Mouse (Mus musculus) ES-E14 (cell line): ENCODE data around the gene 4932438A13Rik. TPM values are rescaled to one million over a fixed set of nuclear protein-coding genes. Genes with fewer than 3 reads are reported as not detected.
A peak's percentile ranks its signal among the peaks of the same experiment; 100 is the strongest.

ENCODE experiments used
- DNase-seq: peaks from one replicate; pipeline ENCODE4 v3.0.0-alpha.2; 2013; ENCODE audit warnings: low read depth, low spot score
- H3K27ac ChIP-seq: 2 replicates; pipeline ENCODE4 v1.5.1; 2012; ENCODE audit warnings: low read depth, mild to moderate bottlenecking, low read length, moderate library complexity, mixed read lengths; ENCODE audit not compliant: poor library complexity, insufficient read depth, severe bottlenecking
- H3K36me3 ChIP-seq: 2 replicates; pipeline ENCODE4 v1.6.1; 2012; ENCODE audit warnings: mild to moderate bottlenecking, low read length, moderate library complexity, mixed read lengths; ENCODE audit not compliant: control insufficient read depth, poor library complexity, insufficient read depth, severe bottlenecking
- H3K4me1 ChIP-seq, 2 experiments: fragments of 150-350 bp in 1 of 2; sonication (generic) in 1 of 2; 2 replicates each; pipeline ENCODE4 v1.6.1; 2012; ENCODE audit warnings: low read length in 2 of 2, mild to moderate bottlenecking in 1 of 2, mixed read lengths in 1 of 2; ENCODE audit not compliant: control insufficient read depth in 2 of 2, insufficient read depth in 2 of 2, poor library complexity in 1 of 2
- H3K4me3 ChIP-seq, 2 experiments: fragments of 150-350 bp in 1 of 2; sonication (generic) in 1 of 2; 2 replicates each; pipeline ENCODE4 v1.5.1; 2012; ENCODE audit warnings: low read length in 2 of 2, low read depth in 1 of 2, mild to moderate bottlenecking in 1 of 2, mixed read lengths in 1 of 2; ENCODE audit not compliant: insufficient read depth in 1 of 2, poor library complexity in 1 of 2, severe bottlenecking in 1 of 2
- H3K9ac ChIP-seq: 2 replicates; pipeline ENCODE4 v1.6.1; 2012; ENCODE audit warnings: low read depth, mild to moderate bottlenecking, low read length, mixed read lengths; ENCODE audit not compliant: poor library complexity, insufficient read depth, severe bottlenecking
- H3K9me3 ChIP-seq: fragments of 150-350 bp; sonication (generic); 2 replicates; pipeline ENCODE4 v1.6.1; 2012; ENCODE audit warnings: low read depth, mild to moderate bottlenecking, low read length; ENCODE audit not compliant: control insufficient read depth, insufficient read depth
- CHD2 ChIP-seq: IDR thresholded peaks from 2 replicates; pipeline ENCODE4 v1.6.1; 2014; ENCODE audit warnings: mild to moderate bottlenecking, low read depth, low read length, inconsistent platforms
- HCFC1 ChIP-seq: IDR thresholded peaks from 2 replicates; pipeline ENCODE4 v1.6.1; 2012; ENCODE audit warnings: low read length, inconsistent platforms, borderline replicate concordance; ENCODE audit not compliant: insufficient read depth
- MAFK ChIP-seq: IDR thresholded peaks from 2 replicates; pipeline ENCODE4 v1.6.1; 2014; ENCODE audit warnings: mild to moderate bottlenecking, low read depth, low read length, inconsistent platforms; ENCODE audit not compliant: insufficient read depth
- ZC3H11A ChIP-seq: IDR thresholded peaks from 2 replicates; pipeline ENCODE4 v1.6.1; 2012; ENCODE audit warnings: low read depth, mild to moderate bottlenecking, inconsistent platforms, low read length, borderline replicate concordance
- ZNF384 ChIP-seq: IDR thresholded peaks from 2 replicates; pipeline ENCODE4 v1.6.1; 2012; ENCODE audit warnings: low read depth, low read length, inconsistent platforms
- in situ Hi-C, 2 experiments: fragments of 600-800 bp; cut with MboI; formaldehyde crosslinking; loops; one replicate each; pipeline ENCODE4 v1.15.1; 2025; ENCODE audit warnings: low sequenced_read_pairs in 2 of 2, inconsistent platforms in 1 of 2; ENCODE audit not compliant: unreplicated experiment in 2 of 2
- total RNA-seq: library from RNA; depleted of rRNA; stranded (reverse); fragments of 300-350 nt; gene quantifications from 2 replicates; pipeline ENCODE4 v1.2.3, GENCODE M21; 2012; rRNA removed

The 4932438A13Rik gene
- 40.4 and 46.4 TPM in 2 replicates for total RNA-seq

DNA sequence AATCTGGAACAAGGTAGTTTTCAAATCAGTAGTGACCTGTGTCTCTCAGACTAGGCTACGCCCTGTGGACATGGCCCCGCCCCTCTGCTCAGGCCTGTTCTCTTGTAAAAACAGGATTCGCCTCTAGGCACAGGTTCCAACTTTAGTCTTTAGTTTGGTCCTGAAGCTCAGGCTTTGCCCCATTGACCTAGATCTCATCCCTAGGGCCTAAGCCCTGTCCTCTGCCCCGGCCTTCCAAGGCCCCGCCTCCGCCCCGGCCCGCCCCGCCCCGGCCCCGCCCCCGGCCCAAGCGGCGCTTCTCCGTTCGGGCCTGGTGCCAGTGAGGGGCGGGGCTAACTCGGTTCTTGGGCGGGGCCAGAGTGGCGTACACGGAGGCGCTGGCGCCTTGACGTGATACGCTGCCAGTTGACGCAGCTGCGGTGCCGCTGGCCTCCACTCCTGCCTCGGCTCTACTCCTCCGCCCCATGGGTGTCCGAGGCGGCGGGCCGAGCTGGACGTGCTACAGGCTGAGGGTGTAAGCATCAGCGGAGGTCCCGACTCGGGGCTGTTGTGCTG is at the start of gene 4932438A13Rik:
TSS of gene 4932438A13Rik (plus strand) at position 384 of the 555 bp plus-strand sequence.
- Histone ChIP-seq H3K4me3 (peak within 1 kb of the TSS; percentile 83 to 94), H3K36me3 (no peaks in the 10 kb centered on the region; the same call in 1 of the 2 replicates), H3K27ac (peak within 1 kb of the TSS; percentile 51; the same call in 1 of the 2 replicates), H3K9me3 (no peaks in the 10 kb centered on the region), H3K4me1 (no peaks in the 10 kb centered on the region), H3K9ac (peak within 1 kb of the TSS; percentile 86)
- in situ Hi-C loops, result no loop called here
- peak; percentile 77 for DNase-seq
- TF ChIP-seq MAFK (no peak), ZNF384 (no peak), ZC3H11A (no peak), HCFC1 (no peak), CHD2 (no peak)

DNA sequence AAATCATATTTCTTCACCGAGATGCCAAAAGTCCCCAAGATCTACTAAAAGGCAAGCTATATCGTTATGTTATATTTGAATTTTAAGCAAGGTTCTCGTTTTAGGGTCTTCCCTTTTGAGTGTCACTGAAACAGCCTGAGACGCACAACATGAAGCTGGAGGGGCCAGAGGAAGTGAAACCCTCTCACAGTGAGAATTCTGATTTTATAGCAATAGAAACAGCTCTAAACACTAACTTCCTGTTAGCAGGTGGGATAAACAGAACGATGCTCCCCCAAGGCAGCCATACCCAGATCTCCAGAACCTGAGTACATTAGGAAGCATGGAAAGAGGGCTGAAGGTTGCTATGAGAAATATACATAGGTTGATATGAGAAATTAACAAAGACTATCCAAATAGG is 46.3 kb upstream of the 4932438A13Rik start:
- Histone ChIP-seq H3K9me3 (no peaks in the 10 kb centered on the region), H3K27ac (no peak overlapping the region), H3K4me3 (no peak overlapping the region), H3K36me3 (no peaks in the 10 kb centered on the region), H3K4me1 (no peaks in the 10 kb centered on the region), H3K9ac (no peak overlapping the region)
- TF ChIP-seq ZNF384 (no peak), MAFK (no peak), CHD2 (no peak), HCFC1 (no peak), ZC3H11A (no peak)
- in situ Hi-C loops, result no loop called here
- DNase-seq, result no peak

DNA sequence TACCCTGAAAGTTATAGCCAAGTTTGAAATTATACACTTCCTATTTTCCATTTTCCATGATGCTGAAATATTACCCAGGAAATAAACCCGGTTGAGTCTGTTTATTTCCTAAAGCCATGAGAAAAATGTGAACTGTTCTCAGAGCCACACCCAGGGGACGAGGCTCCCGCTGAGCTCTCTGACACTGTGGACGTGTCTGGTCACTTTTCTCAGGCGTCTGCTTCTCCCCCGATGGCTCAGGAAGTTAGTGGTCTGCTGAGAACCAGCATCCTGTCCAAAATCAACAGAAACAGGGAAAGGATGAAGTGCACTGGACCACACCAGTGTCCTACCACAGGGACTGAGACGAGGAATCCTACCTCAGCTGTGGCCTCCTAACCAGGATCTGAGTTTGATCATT is 43.5 kb upstream of the 4932438A13Rik start:
- Histone ChIP-seq H3K36me3 (no peaks in the 10 kb centered on the region), H3K9ac (no peak overlapping the region), H3K4me1 (no peaks in the 10 kb centered on the region), H3K27ac (no peak overlapping the region), H3K9me3 (no peaks in the 10 kb centered on the region), H3K4me3 (no peak overlapping the region)
- TF ChIP-seq HCFC1 (no peak), ZNF384 (no peak), CHD2 (no peak), MAFK (no peak), ZC3H11A (no peak)
- DNase-seq, result no peak
- in situ Hi-C loops, result no loop called here

- Histone ChIP-seq H3K9me3 (no peaks in the 10 kb centered on the region), H3K4me3 (no peak overlapping the region), H3K9ac (no peak overlapping the region), H3K36me3 (no peaks in the 10 kb centered on the region), H3K4me1 (no peaks in the 10 kb centered on the region), H3K27ac (no peak overlapping the region)
- no peak for TF ChIP-seq ZC3H11A
- no peak for TF ChIP-seq CHD2
- TF ChIP-seq HCFC1, result no peak
- TF ChIP-seq MAFK, result no peak
- no peak for TF ChIP-seq ZNF384
- no peak for DNase-seq
- in situ Hi-C loops, result no loop called here
These were observed 41.9 kb upstream of the 4932438A13Rik start for GRCm38 (mm10) chr3:36821037-36821436.
